Mouse (Mus musculus) ovary, adult 2 months (tissue): ENCODE measurements around the gene Hspa2. TPM values are rescaled to one million over a fixed set of nuclear protein-coding genes. Genes with fewer than 3 reads are reported as not detected.

Experiments used
- polyA plus RNA-seq: library from polyadenylated mRNA; depleted of rRNA; stranded (reverse); fragments of >200 nt; gene quantifications from 2 replicates; pipeline ENCODE4 v1.2.3, GENCODE M21; 2012; rRNA removed

Hspa2 gene
- polyA plus RNA-seq = 49.5 and 53.6 TPM in 2 replicates

GRCm38 (mm10) chr12:76403886-76404537 is at the start of gene Hspa2:
Hspa2 (plus strand) TSS chr12:76404176.

DNA sequence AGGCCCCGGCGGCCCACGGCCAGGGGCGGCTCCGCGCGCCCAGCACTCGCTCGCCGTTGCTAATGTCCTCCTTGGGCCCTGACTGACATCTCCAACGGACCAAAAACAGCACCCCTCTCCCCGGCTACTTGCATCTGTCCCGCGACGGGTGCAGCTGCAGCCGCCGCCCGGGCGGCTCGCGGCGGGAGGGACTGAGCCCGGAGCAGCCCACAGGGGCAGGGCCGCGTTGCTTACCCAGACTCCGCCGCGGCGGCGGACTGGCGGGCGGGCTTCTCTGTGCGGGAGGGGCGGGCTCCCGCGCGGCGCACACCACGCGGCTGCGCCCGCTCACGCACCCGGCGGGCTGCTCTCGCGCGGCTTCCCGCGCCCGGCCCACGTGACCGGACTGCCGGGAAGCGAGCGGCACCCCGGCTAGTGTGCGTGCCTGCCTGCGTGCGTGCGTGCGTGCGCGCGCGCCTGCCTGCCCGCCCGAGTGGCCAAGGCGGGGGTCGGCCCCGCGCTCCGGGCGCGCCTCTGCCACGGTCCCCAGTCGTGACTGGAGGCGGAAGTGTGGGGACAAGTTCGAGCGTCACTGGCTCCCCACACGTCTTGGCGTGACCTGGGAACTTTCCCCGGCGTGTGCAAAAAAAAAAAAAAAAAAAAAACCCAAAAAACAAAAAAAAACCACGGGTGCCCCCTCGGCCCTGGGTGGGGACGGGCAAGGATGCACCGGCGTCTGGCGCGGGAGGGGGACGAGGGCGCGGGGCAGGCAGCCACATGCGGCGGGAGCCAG is 34.6 kb upstream of the Hspa2 start, which contains the start of gene Zbtb25:
TSS of gene Zbtb25 (minus strand) at position 397 of the 772 bp plus-strand sequence.

DNA sequence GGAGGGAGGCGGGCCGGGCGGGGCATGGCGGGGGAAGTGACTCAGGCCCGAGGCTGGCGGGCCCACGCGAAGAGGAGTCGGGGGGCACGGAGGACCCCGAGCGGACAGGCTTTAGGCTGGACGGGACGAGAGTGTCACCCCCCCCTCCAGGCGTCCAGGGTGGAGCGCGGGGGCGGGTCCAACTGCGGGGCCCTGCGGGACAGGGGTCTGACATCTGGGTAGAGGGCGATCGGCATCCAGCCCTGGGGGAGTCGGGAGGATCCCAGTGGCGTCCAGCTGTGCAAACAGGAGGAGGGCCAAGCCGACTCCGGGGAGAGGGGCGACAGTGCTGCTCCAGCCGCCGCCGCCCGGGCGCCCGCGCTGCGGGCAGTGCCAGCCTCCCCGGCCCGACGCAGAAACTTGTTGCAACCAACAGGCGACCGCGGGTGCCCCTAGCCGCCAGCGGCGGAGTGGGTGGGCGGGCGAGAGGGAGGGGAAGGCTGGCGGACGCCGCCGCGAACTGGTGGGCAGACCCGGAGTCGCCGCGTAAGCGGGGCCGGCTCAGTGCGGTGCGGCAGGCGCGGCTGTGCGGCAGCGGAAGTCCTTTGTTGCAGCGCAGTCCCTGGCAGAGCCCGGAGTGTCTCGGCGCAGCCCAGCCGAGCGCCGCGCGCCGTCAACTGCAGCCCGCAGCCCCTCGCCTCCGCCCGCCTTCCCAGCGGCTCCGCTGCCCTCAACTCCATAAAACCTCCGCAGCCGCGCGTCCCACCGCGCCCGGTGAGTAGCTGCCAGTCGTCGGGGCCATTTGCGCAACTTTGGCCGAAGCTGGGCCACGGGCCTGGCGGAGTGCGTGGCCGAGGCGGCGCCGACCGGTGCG is 33.8 kb upstream of the Hspa2 start, which contains the start of gene Zbtb1:
TSS of gene Zbtb1 (plus strand) at position 289 of the 853 bp plus-strand sequence.

GRCm38 (mm10) chr12:76417433-76417854 is 13.5 kb downstream of the Hspa2 start, which contains the start of gene Ppp1r36:
Ppp1r36 (plus strand) TSS chr12:76417538.

Other genes starting within 250 kb of the Hspa2 start
- gene Esr2, start 226.9 kb upstream of the Hspa2 start, polyA plus RNA-seq = 38.0 and 46.6 TPM in 2 replicates
- gene Tex21, start 157.4 kb upstream of the Hspa2 start, polyA plus RNA-seq = not detected in 2 replicates
- 21.9 and 23.8 TPM in 2 replicates for gene Mthfd1, start 148.9 kb upstream of the Hspa2 start, polyA plus RNA-seq
- 0.19 and 0.25 TPM in 2 replicates for gene Akap5, start 79.3 kb upstream of the Hspa2 start, polyA plus RNA-seq
- gene Zbtb25, start 34.6 kb upstream of the Hspa2 start, polyA plus RNA-seq = 10.3 and 11.3 TPM in 2 replicates
- gene Zbtb1, start 33.9 kb upstream of the Hspa2 start, polyA plus RNA-seq = 2.5 and 3.6 TPM in 2 replicates
- gene Ppp1r36, start 13.4 kb downstream of the Hspa2 start, polyA plus RNA-seq = 0.49 and 0.70 TPM in 2 replicates
- 40.8 and 42.4 TPM in 2 replicates for gene Plekhg3, start 126.7 kb downstream of the Hspa2 start, polyA plus RNA-seq